Mouse (Mus musculus) urinary bladder, adult 2 months (tissue): ENCODE results near the gene Rtl8b. TPM values are rescaled to one million over a fixed set of nuclear protein-coding genes. Genes with fewer than 3 reads are reported as not detected.

Experiments
- polyA plus RNA-seq: library from polyadenylated mRNA; depleted of rRNA; stranded (reverse); fragments of >200 nt; gene quantifications from 2 replicates; pipeline ENCODE4 v1.2.3, GENCODE M21; 2012; rRNA removed

Rtl8b gene
- polyA plus RNA-seq, 1 experiment: 76.2 TPM

Other genes with a start within 250 kb of the Rtl8b start
- gene Etd, start 235.5 kb downstream of the Rtl8b start, polyA plus RNA-seq: not detected in 2 replicates
- 42.6 and 46.4 TPM in 2 replicates for gene Rtl8c, start 62.4 kb downstream of the Rtl8b start, polyA plus RNA-seq
- not detected in 2 replicates for gene Gm14597, start 61.4 kb downstream of the Rtl8b start, polyA plus RNA-seq
- 59.1 and 59.8 TPM in 2 replicates for gene Rtl8a, start 26.7 kb downstream of the Rtl8b start, polyA plus RNA-seq
- gene 4930502E18Rik, start 54.4 kb upstream of the Rtl8b start, polyA plus RNA-seq: not detected in 2 replicates
- not detected in 2 replicates for gene 1700013H16Rik, start 87.4 kb upstream of the Rtl8b start, polyA plus RNA-seq
- 0.04 TPM in 1 of 2 replicates, not detected in the other for gene Zfp36l3, start 106.0 kb upstream of the Rtl8b start, polyA plus RNA-seq
- 1.2 and 2.2 TPM in 2 replicates for gene Xlr, start 127.3 kb upstream of the Rtl8b start, polyA plus RNA-seq